Mouse (Mus musculus) CH12.LX (cell line): ENCODE results near the gene Dynll2.

ENCODE experiments used
- CHD2 ChIP-seq: IDR thresholded peaks from 2 replicates; pipeline ENCODE4 v1.6.1; 2011; ENCODE audit warnings: low read length, improper control_type of control experiment
- CTCF ChIP-seq, 2 experiments: IDR thresholded peaks in 1 of 2; conservative IDR thresholded peaks in 1 of 2; 2 replicates each; pipeline ENCODE4 v1.5.1; 2011 to 2012; ENCODE audit warnings: low read depth in 2 of 2, low read length in 2 of 2, improper control_type of control experiment in 1 of 2, inconsistent platforms in 1 of 2, mild to moderate bottlenecking in 1 of 2, moderate library complexity in 1 of 2
- E2F4 ChIP-seq: IDR thresholded peaks from 2 replicates; pipeline ENCODE4 v1.6.1; 2011; ENCODE audit warnings: low read depth, low read length, improper control_type of control experiment; ENCODE audit not compliant: insufficient replicate concordance
- EP300 ChIP-seq: IDR thresholded peaks from 2 replicates; pipeline ENCODE4 v1.6.1; 2011; ENCODE audit warnings: low read length, improper control_type of control experiment
- HCFC1 ChIP-seq: IDR thresholded peaks from 2 replicates; pipeline ENCODE4 v1.6.1; 2012; ENCODE audit warnings: low read depth, mild to moderate bottlenecking, inconsistent platforms, low read length, improper control_type of control experiment
- NELFE ChIP-seq: IDR thresholded peaks from 2 replicates; pipeline ENCODE4 v1.6.1; 2011; ENCODE audit warnings: low read depth, low read length, improper control_type of control experiment
- POLR2A ChIP-seq: IDR thresholded peaks from 2 replicates; pipeline ENCODE4 v1.6.1; 2011; ENCODE audit warnings: low read depth, mild to moderate bottlenecking, improper control_type of control experiment, low read length
- POLR2AphosphoS2 ChIP-seq: IDR thresholded peaks from 2 replicates; pipeline ENCODE4 v1.6.1; 2011; ENCODE audit warnings: low read depth, low read length, improper control_type of control experiment
- SMC3 ChIP-seq: IDR thresholded peaks from 2 replicates; pipeline ENCODE4 v1.6.1; 2011; ENCODE audit warnings: low read depth, low read length, improper control_type of control experiment
- ZKSCAN1 ChIP-seq: IDR thresholded peaks from 2 replicates; pipeline ENCODE4 v1.6.1; 2012; ENCODE audit warnings: low read depth, inconsistent platforms, low read length, improper control_type of control experiment, borderline replicate concordance

GRCm38 (mm10) chr11:88013632-88014031, 26.3 kb upstream of the Dynll2 start:
- no peak for TF ChIP-seq CTCF (conservative IDR thresholded peaks at IDR 0.05 in 1 of 2, IDR thresholded peaks at IDR 0.05 in 1 of 2; ENCODE audit: low read depth in 2 of 2, low read length in 2 of 2)
- TF ChIP-seq HCFC1 = no peak
- no peak for TF ChIP-seq SMC3
- no peak for TF ChIP-seq POLR2A
- TF ChIP-seq EP300 = no peak
- TF ChIP-seq POLR2AphosphoS2 = no peak
- no peak for TF ChIP-seq ZKSCAN1
- TF ChIP-seq E2F4 = no peak
- TF ChIP-seq CHD2 = no peak
- TF ChIP-seq NELFE = no peak
